Comparison of ENCODE assay signal across 22 mouse cellular contexts in the genomic region with DNA sequence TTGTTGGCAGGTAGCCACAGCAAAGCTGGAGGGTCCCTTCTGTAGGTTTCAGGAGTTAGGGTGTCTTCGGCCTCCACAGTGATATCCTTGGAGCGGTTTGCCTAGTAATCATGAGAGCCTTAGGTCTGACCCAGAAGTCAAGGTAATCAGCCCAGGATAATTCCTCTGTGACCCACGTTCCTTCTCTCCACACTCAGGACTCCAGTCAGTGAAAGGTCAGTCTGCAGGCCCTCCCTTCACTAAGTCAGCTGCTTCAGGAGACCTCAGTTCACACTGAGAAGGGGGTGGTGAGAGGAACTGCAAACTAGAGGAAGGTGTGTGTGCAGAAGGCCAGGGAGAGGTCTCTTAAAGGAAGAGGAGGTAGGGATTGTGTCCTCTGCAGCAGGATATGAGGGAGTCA. TPM values are rescaled to one million over a fixed set of nuclear protein-coding genes. Genes with fewer than 3 reads are reported as not detected.
A peak's percentile ranks its signal among the peaks of the same experiment; 100 is the strongest.
DNase-seq lines count a peak whose midpoint lies in the region; ATAC-seq and TF ChIP-seq lines count a peak whose summit lies in the region.
"Had no signal": no experiment of that assay in that cellular context is flagged by ENCODE, and none has a peak within 500 bp of the region (broad histone marks: within the 10 kb centered on the region; RNA-seq: fewer than 3 reads in every experiment).

No protein-coding gene starts in this region.

- H3K4me1 ChIP-seq in kidney, adult 2 months (ENCODE audit: control insufficient read depth, insufficient read depth, low read length): peaks cover 42% of the 10 kb centered on the region
- peaks cover 8% of the 10 kb centered on the region for H3K4me1 ChIP-seq in stomach, postnatal 0 days (replicated peaks; ENCODE audit: control insufficient read depth, insufficient read depth)
- no peaks in the 10 kb centered on the region for H3K4me1 ChIP-seq in hindbrain, embryonic 16.5 days (ENCODE audit: control insufficient read depth, insufficient read depth, low read depth, low read length)
- H3K4me1 ChIP-seq: hindbrain, embryonic 12.5 days had no signal

- H3K4me3 ChIP-seq in kidney, adult 2 months (ENCODE audit: insufficient read depth, low read depth, low read length): no peak overlapping the region
- H3K4me3 ChIP-seq in stomach, postnatal 0 days (ENCODE audit: low read depth, low read length): no peak overlapping the region
- H3K4me3 ChIP-seq in hindbrain, embryonic 16.5 days (ENCODE audit: low read length): no peak overlapping the region
- H3K4me3 ChIP-seq: embryonic facial prominence, embryonic 13.5 days; forebrain, embryonic 12.5 days; heart, embryonic 13.5 days; hindbrain, embryonic 12.5 days had no signal

- ATAC-seq in stomach, postnatal 0 days (ENCODE audit: low FRiP score, low TSS enrichment): peak; percentile 49; the same call in 1 of the 2 replicates
- no peak for ATAC-seq in hindbrain, embryonic 16.5 days
- ATAC-seq: CD4-positive, CD25-positive, alpha-beta regulatory T cell, adult 4 months; forebrain, embryonic 16.5 days had no signal

- H3K4me2 ChIP-seq in stomach, postnatal 0 days (replicated peaks; ENCODE audit: low read depth): no peak overlapping the region
- H3K4me2 ChIP-seq in hindbrain, embryonic 16.5 days (ENCODE audit: low read length): no peak overlapping the region
- H3K4me2 ChIP-seq: embryonic facial prominence, embryonic 13.5 days; forebrain, embryonic 12.5 days; heart, embryonic 13.5 days; hindbrain, embryonic 12.5 days had no signal

- no peak for TF ChIP-seq CTCF in kidney, adult 2 months (conservative IDR thresholded peaks at IDR 0.05; ENCODE audit: insufficient read depth, insufficient read length, low read depth, low read length)
- no peak for TF ChIP-seq CTCF in stomach, postnatal 0 days (IDR thresholded peaks at IDR 0.05; ENCODE audit: low read depth)

- no peak for TF ChIP-seq POLR2A in kidney, adult 2 months (IDR thresholded peaks at IDR 0.05; ENCODE audit: low read depth, low read length)

- H3K27ac ChIP-seq in kidney, adult 2 months (ENCODE audit: insufficient read depth, low read depth, low read length): peak overlapping the region; percentile 45; the same call in 1 of the 2 replicates
- no peak overlapping the region for H3K27ac ChIP-seq in stomach, postnatal 0 days (replicated peaks)
- no peak overlapping the region for H3K27ac ChIP-seq in hindbrain, embryonic 16.5 days (ENCODE audit: low read depth, low read length)
- H3K27ac ChIP-seq: embryonic facial prominence, embryonic 13.5 days; forebrain, embryonic 12.5 days; heart, embryonic 13.5 days; hindbrain, embryonic 12.5 days had no signal

- no peaks in the 10 kb centered on the region for H3K27me3 ChIP-seq in kidney, adult 2 months (replicated peaks; ENCODE audit: control insufficient read depth, insufficient read depth, low read length)
- H3K27me3 ChIP-seq in stomach, postnatal 0 days (ENCODE audit: control insufficient read depth, insufficient read depth, low read length): no peaks in the 10 kb centered on the region
- H3K27me3 ChIP-seq in hindbrain, embryonic 16.5 days (replicated peaks; ENCODE audit: control insufficient read depth, insufficient read depth, low read length): no peaks in the 10 kb centered on the region
- H3K27me3 ChIP-seq: embryonic facial prominence, embryonic 13.5 days; forebrain, embryonic 12.5 days; heart, embryonic 13.5 days; hindbrain, embryonic 12.5 days had no signal

- H3K9me3 ChIP-seq in stomach, postnatal 0 days (ENCODE audit: control insufficient read depth, low read length): no peaks in the 10 kb centered on the region
- H3K9me3 ChIP-seq in hindbrain, embryonic 16.5 days (ENCODE audit: control insufficient read depth, low read length): no peaks in the 10 kb centered on the region
- H3K9me3 ChIP-seq: embryonic facial prominence, embryonic 13.5 days; forebrain, embryonic 12.5 days; G1E; heart, embryonic 13.5 days; hindbrain, embryonic 12.5 days had no signal

- no peak for TF ChIP-seq EP300 in stomach, postnatal 0 days (optimal IDR thresholded peaks at IDR 0.05)

- no peaks in the 10 kb centered on the region for H3K36me3 ChIP-seq in kidney, adult 2 months (ENCODE audit: control insufficient read depth, insufficient read depth, low read length)
- no peaks in the 10 kb centered on the region for H3K36me3 ChIP-seq in stomach, postnatal 0 days (ENCODE audit: control insufficient read depth, insufficient read depth, low read length)
- no peaks in the 10 kb centered on the region for H3K36me3 ChIP-seq in hindbrain, embryonic 16.5 days (ENCODE audit: control insufficient read depth, insufficient read depth, low read length)
- H3K36me3 ChIP-seq: embryonic facial prominence, embryonic 13.5 days; forebrain, embryonic 12.5 days; heart, embryonic 13.5 days; hindbrain, embryonic 12.5 days had no signal

- WGBS in kidney, adult 2 months: 54% methylated on average over 3 of the region's 3 CpGs
- WGBS in stomach, postnatal 0 days: 74% methylated on average over 3 of the region's 3 CpGs
- 88% methylated on average over 3 of the region's 3 CpGs for WGBS in hindbrain, embryonic 16.5 days

- peak; percentile 11 to 60 for DNase-seq in adrenal gland, adult (ENCODE audit: inconsistent age in 2 of 2, low spot score in 1 of 2)
- DNase-seq in adrenal gland, adult 8-10 months: no peak
- peak; percentile 55 for DNase-seq in kidney, adult 2 months
- DNase-seq in kidney, postnatal 4 days: no peak
- peak; percentile 30 for DNase-seq in testis, postnatal 10 days (ENCODE audit: low spot score)
- no peak for DNase-seq in testis, postnatal 14 days (ENCODE audit: low spot score)
- DNase-seq in stomach, postnatal 0 days (ENCODE audit: low spot score): no peak
- DNase-seq: adrenal gland, postnatal 14 days; B cell, adult 2 months; cerebellum, adult 18-20 months; cerebellum, adult 9-11 months; cerebellum, postnatal 36 days; gastrocnemius, postnatal 25 days; heart, postnatal 4 days had no signal

- H3K9ac ChIP-seq in stomach, postnatal 0 days (ENCODE audit: low read length): no peak overlapping the region
- H3K9ac ChIP-seq in hindbrain, embryonic 16.5 days (ENCODE audit: low read depth, low read length): no peak overlapping the region
- H3K9ac ChIP-seq: embryonic facial prominence, embryonic 13.5 days; heart, embryonic 13.5 days; hindbrain, embryonic 12.5 days had no signal

RNA-seq across cellular contexts. Expression of gene Snx9, which starts 28.3 kb away (rescaled TPM):
- total RNA-seq in adrenal gland, adult 8-10 months (2022): 10 to 100 TPM; 46.3 to 61.4 (median 52.9) TPM
- 55.3 and 56.6 TPM in 2 replicates for polyA plus RNA-seq in kidney, adult 2 months (2012; rRNA removed)
- polyA plus RNA-seq in stomach, postnatal 0 days (2015; fragmentation: Nextera tagmentation; extraction: Ambion mirVana): 34.8 and 36.3 TPM in 2 replicates
- 6.1 and 7.6 TPM in 2 replicates for polyA plus RNA-seq in hindbrain, embryonic 16.5 days (2015; fragmentation: Nextera tagmentation; extraction: Ambion mirVana)

Comparison
In these comparisons a context has a peak if more than half of its experiments do, and no peak if none do; other contexts are left out.
1. DNase-seq: peak in adrenal gland, adult (2 of 2), kidney, adult 2 months (single experiment) and testis, postnatal 10 days (single experiment); none in adrenal gland, adult 8-10 months (single experiment), kidney, postnatal 4 days (0 of 2), testis, postnatal 14 days (single experiment) and stomach, postnatal 0 days (single experiment).